Mouse (Mus musculus): ENCODE data around the gene Spin1.

- TF ChIP-seq POLR2A (IDR thresholded peaks at IDR 0.05; ENCODE audit: insufficient read depth, low read depth, low read length) (no peak), CTCF (IDR thresholded peaks at IDR 0.05) (no peak)
Observed at GRCm38 (mm10) chr13:51063721-51064120, 37.0 kb upstream of the Spin1 start.
